Mouse (Mus musculus) erythroblast, embryonic 14.5 days (primary cell): Measurements from ENCODE around the gene Gm45337.

ENCODE experiments used
- GATA1 ChIP-seq: IDR thresholded peaks from 2 replicates; pipeline ENCODE4 v1.6.1; 2012; ENCODE audit warnings: low read length, inconsistent platforms, mixed read lengths
- TAL1 ChIP-seq: IDR thresholded peaks from 3 replicates; pipeline ENCODE4 v1.6.1; 2012; ENCODE audit warnings: low read length, inconsistent platforms, mixed read lengths

DNA sequence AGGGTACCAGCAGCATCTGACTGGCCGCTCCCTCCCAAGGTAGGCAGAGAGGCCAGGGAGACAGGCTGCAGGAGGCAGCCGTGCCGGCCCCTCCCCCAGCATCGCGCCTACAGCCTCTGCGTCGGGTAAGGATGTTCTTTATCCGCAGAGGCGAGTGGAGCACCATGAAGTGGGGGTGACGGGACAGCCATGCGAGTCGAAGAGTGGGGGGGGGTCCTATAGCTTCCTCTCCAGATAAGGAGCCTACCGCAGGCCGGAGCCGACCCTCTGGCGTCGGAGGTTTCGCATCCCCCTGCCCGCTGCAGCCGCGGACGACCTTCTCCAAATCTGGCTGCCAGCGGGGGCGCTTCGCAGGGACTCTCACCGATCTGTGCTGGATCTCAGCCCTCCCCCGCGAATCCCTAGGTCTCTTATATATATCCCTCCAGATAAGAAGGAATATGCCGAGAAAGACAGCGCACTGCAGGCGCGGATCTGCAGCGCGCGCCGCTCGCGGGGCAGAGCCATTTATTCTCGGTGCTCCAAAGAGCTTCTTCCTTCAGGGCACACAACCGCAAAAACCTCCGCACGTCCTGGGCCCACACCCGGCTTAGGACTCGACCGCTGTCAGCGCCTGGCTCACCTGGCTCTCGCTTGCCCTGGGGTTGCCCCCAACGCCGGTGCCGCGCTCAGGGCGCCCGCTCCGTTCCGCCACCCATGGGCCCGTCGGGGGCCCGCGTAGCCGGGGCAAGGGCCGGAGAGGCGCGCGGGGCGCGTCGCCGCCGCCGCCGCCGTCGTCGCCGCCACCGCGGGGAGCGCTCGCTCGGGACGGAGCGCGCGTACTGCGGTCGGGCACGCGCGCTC, 49.9 kb downstream of the Gm45337 start:
- TF ChIP-seq GATA1 (no peak), TAL1 (no peak)
